Mouse (Mus musculus): ENCODE data around the gene Hivep2.

DNA sequence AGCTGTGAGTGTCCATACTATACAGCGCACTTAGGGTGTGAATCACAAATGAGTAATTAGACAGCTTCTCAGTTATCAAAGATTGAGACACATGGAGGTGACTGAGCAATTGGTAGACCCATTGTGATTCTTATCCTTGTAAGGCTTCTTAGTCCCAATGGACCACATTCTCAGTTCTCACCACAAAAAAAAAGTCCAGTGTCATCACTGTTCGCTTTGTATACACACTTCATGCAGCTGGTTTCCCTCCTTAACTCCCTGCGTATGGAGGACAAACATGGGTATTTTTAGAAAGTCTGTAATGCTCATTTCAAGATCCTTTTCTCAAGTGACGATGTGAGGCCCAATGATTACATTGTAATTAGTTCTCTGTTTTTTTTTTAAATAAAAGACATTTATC lies 226.3 kb downstream of the Hivep2 start:
- no peak for TF ChIP-seq CTCF (IDR thresholded peaks at IDR 0.05; ENCODE audit: low read depth, low read length)
- no peak for TF ChIP-seq GATA1 (IDR thresholded peaks at IDR 0.05; ENCODE audit: borderline replicate concordance, low read length)
- no peak for TF ChIP-seq TAL1 (conservative IDR thresholded peaks at IDR 0.05; ENCODE audit: low read depth, low read length)
